Mouse (Mus musculus): ENCODE measurements around the gene Tpo. TPM values are rescaled to one million over a fixed set of nuclear protein-coding genes. Genes with fewer than 3 reads are reported as not detected.

Gene Tpo
- polyA plus RNA-seq, 1 experiment from 2014 or later: 0.14 TPM

- Histone ChIP-seq H3K36me3 (ENCODE audit: control insufficient read depth, insufficient read depth, low read length) (no peaks in the 10 kb centered on the region), H3K4me1 (ENCODE audit: control insufficient read depth, insufficient read depth, low read length) (peaks cover 11% of the 10 kb centered on the region), H3K27ac (replicated peaks; ENCODE audit: low read depth, low read length) (peak overlapping the region; percentile 45; the same call in 1 of the 2 replicates), H3K4me2 (ENCODE audit: low read length) (no peak overlapping the region), H3K4me3 (replicated peaks; ENCODE audit: low read depth, low read length) (no peak overlapping the region), H3K9ac (replicated peaks; ENCODE audit: low read length) (no peak overlapping the region), H3K27me3 (ENCODE audit: control insufficient read depth, insufficient read depth, low read length) (no peaks in the 10 kb centered on the region), H3K9me3 (ENCODE audit: control insufficient read depth, low read length) (no peaks in the 10 kb centered on the region)
- ATAC-seq (ENCODE audit: low FRiP score, low TSS enrichment) (peak; percentile 74), DNase-seq (peak; percentile 54)
- 19% methylated on average over 4 of the region's 4 CpGs for WGBS
Measured at GRCm38 (mm10) chr12:30036569-30037055, 95.8 kb downstream of the Tpo start.

GRCm38 (mm10) chr12:30035841-30036568 lies 96.4 kb downstream of the Tpo start:
- H3K27ac ChIP-seq (replicated peaks; ENCODE audit: low read depth, low read length): peak overlapping the region; percentile 45; the same call in 1 of the 2 replicates
- no peaks in the 10 kb centered on the region for H3K36me3 ChIP-seq (ENCODE audit: control insufficient read depth, insufficient read depth, low read length)
- H3K4me1 ChIP-seq (ENCODE audit: control insufficient read depth, insufficient read depth, low read length): peaks cover 11% of the 10 kb centered on the region
- ATAC-seq (ENCODE audit: low FRiP score, low TSS enrichment) (no peak; the same call in 1 of the 2 replicates), DNase-seq (no peak)
- no peaks in the 10 kb centered on the region for H3K9me3 ChIP-seq (ENCODE audit: control insufficient read depth, low read length)
- no peak overlapping the region for H3K4me2 ChIP-seq (ENCODE audit: low read length)
- no peaks in the 10 kb centered on the region for H3K27me3 ChIP-seq (ENCODE audit: control insufficient read depth, insufficient read depth, low read length)
- H3K4me3 ChIP-seq (replicated peaks; ENCODE audit: low read depth, low read length): no peak overlapping the region
- no peak overlapping the region for H3K9ac ChIP-seq (replicated peaks; ENCODE audit: low read length)

DNA sequence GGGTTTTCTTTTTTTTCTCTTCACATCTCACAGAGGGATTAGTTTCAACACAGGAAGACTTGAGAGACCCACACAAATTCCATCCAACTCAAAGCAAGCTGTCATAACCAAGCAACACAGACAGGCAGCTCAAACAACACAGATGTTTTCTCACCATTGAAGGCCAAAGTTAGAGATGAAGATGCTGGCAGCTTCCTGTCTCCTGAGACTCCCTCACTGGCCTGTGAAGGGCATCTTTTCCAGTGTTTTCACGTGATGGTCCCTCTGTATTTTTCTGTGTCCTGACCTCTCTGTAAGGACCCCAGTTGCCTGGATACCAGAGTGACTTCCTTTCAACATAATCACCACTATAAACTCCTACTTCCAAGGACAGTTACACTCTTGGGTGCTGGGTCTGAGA lies 97.0 kb downstream of the Tpo start:
- Histone ChIP-seq H3K36me3 (ENCODE audit: control insufficient read depth, insufficient read depth, low read length) (no peaks in the 10 kb centered on the region), H3K27ac (replicated peaks; ENCODE audit: low read depth, low read length) (no peak overlapping the region), H3K4me3 (replicated peaks; ENCODE audit: low read depth, low read length) (no peak overlapping the region), H3K4me2 (ENCODE audit: low read length) (no peak overlapping the region), H3K9ac (replicated peaks; ENCODE audit: low read length) (no peak overlapping the region), H3K27me3 (ENCODE audit: control insufficient read depth, insufficient read depth, low read length) (no peaks in the 10 kb centered on the region), H3K9me3 (ENCODE audit: control insufficient read depth, low read length) (no peaks in the 10 kb centered on the region), H3K4me1 (ENCODE audit: control insufficient read depth, insufficient read depth, low read length) (peaks cover 11% of the 10 kb centered on the region)
- no peak for ATAC-seq (ENCODE audit: low FRiP score, low TSS enrichment)
- 23% methylated on average over 1 of the region's 1 CpGs for WGBS
- DNase-seq: no peak

DNA sequence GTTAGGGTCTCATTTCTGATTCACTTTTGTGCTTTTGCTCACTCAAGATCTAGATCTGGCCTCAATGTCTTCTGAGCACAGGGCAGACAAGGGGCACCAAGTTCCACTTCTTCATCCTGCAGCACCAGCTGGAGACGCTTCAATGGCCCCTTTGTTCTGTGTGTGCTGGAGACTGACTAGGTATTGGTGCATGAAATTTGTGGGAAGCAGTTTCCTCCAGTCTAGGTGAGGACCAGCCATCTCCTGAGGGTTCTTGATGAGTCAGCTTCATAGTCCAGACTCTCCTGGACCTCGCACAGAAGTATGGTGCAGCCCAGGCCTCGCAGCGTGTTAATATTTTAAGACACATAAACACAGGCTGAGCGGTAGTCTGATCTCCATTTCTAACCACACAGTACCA lies 97.7 kb downstream of the Tpo start:
- Histone ChIP-seq H3K9me3 (ENCODE audit: control insufficient read depth, low read length) (no peaks in the 10 kb centered on the region), H3K4me2 (ENCODE audit: low read length) (no peak overlapping the region), H3K27ac (replicated peaks; ENCODE audit: low read depth, low read length) (no peak overlapping the region), H3K4me1 (ENCODE audit: control insufficient read depth, insufficient read depth, low read length) (peaks cover 11% of the 10 kb centered on the region), H3K36me3 (ENCODE audit: control insufficient read depth, insufficient read depth, low read length) (no peaks in the 10 kb centered on the region), H3K9ac (replicated peaks; ENCODE audit: low read length) (no peak overlapping the region), H3K4me3 (replicated peaks; ENCODE audit: low read depth, low read length) (no peak overlapping the region), H3K27me3 (ENCODE audit: control insufficient read depth, insufficient read depth, low read length) (no peaks in the 10 kb centered on the region)
- DNase-seq (no peak), ATAC-seq (ENCODE audit: low FRiP score, low TSS enrichment) (no peak)
- 86% methylated on average over 5 of the region's 5 CpGs for WGBS

DNA sequence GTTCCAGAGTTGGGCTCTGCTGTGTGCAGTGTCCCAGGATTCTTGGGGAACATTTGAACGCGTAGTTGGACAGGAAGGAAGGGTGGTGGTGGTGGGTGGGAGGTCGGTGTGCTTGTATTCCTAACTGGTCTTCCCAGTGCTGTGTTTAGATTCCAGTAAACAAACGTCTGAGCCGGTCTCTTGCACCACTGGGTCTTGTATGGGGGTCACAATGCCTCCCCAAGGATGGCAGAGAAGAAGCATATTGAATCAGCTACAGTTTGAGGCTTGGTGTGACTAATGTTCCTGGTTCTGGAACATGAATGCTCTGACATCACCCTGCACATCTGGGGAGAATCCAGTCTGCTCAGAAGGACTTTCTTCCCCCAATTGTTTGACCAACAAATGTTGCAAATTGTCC lies 101.9 kb downstream of the Tpo start:
- H3K4me2 ChIP-seq (ENCODE audit: low read length): no peak overlapping the region
- no peaks in the 10 kb centered on the region for H3K36me3 ChIP-seq (ENCODE audit: control insufficient read depth, insufficient read depth, low read length)
- no peak overlapping the region for H3K4me3 ChIP-seq (replicated peaks; ENCODE audit: low read depth, low read length)
- no peak for ATAC-seq (ENCODE audit: low FRiP score, low TSS enrichment)
- DNase-seq: no peak
- no peak overlapping the region for H3K9ac ChIP-seq (replicated peaks; ENCODE audit: low read length)
- H3K27me3 ChIP-seq (ENCODE audit: control insufficient read depth, insufficient read depth, low read length): no peaks in the 10 kb centered on the region
- WGBS: 84% methylated on average over 5 of the region's 5 CpGs
- H3K4me1 ChIP-seq (ENCODE audit: control insufficient read depth, insufficient read depth, low read length): peaks cover 3% of the 10 kb centered on the region; the same call in 1 of the 2 replicates
- H3K27ac ChIP-seq (replicated peaks; ENCODE audit: low read depth, low read length): no peak overlapping the region
- no peaks in the 10 kb centered on the region for H3K9me3 ChIP-seq (ENCODE audit: control insufficient read depth, low read length)

GRCm38 (mm10) chr12:30029111-30029510 lies 103.3 kb downstream of the Tpo start:
- Histone ChIP-seq H3K36me3 (ENCODE audit: control insufficient read depth, insufficient read depth, low read length) (no peaks in the 10 kb centered on the region), H3K4me2 (ENCODE audit: low read length) (no peak overlapping the region), H3K4me3 (replicated peaks; ENCODE audit: low read depth, low read length) (no peak overlapping the region), H3K27ac (replicated peaks; ENCODE audit: low read depth, low read length) (no peak overlapping the region), H3K4me1 (ENCODE audit: control insufficient read depth, insufficient read depth, low read length) (no peaks in the 10 kb centered on the region), H3K9ac (replicated peaks; ENCODE audit: low read length) (no peak overlapping the region), H3K27me3 (ENCODE audit: control insufficient read depth, insufficient read depth, low read length) (no peaks in the 10 kb centered on the region), H3K9me3 (ENCODE audit: control insufficient read depth, low read length) (no peaks in the 10 kb centered on the region)
- DNase-seq (no peak), ATAC-seq (ENCODE audit: low FRiP score, low TSS enrichment) (no peak)
- WGBS: 94% methylated on average over 1 of the region's 1 CpGs

GRCm38 (mm10) chr12:30027721-30028340 lies 104.6 kb downstream of the Tpo start:
- Histone ChIP-seq H3K36me3 (ENCODE audit: control insufficient read depth, insufficient read depth, low read length) (no peaks in the 10 kb centered on the region), H3K9ac (replicated peaks; ENCODE audit: low read length) (no peak overlapping the region), H3K27ac (replicated peaks; ENCODE audit: low read depth, low read length) (no peak overlapping the region), H3K4me1 (ENCODE audit: control insufficient read depth, insufficient read depth, low read length) (no peaks in the 10 kb centered on the region), H3K9me3 (ENCODE audit: control insufficient read depth, low read length) (no peaks in the 10 kb centered on the region), H3K27me3 (ENCODE audit: control insufficient read depth, insufficient read depth, low read length) (no peaks in the 10 kb centered on the region), H3K4me2 (ENCODE audit: low read length) (no peak overlapping the region), H3K4me3 (replicated peaks; ENCODE audit: low read depth, low read length) (no peak overlapping the region)
- ATAC-seq (ENCODE audit: low FRiP score, low TSS enrichment) (no peak), DNase-seq (no peak)
- WGBS: 89% methylated on average over 3 of the region's 3 CpGs

DNA sequence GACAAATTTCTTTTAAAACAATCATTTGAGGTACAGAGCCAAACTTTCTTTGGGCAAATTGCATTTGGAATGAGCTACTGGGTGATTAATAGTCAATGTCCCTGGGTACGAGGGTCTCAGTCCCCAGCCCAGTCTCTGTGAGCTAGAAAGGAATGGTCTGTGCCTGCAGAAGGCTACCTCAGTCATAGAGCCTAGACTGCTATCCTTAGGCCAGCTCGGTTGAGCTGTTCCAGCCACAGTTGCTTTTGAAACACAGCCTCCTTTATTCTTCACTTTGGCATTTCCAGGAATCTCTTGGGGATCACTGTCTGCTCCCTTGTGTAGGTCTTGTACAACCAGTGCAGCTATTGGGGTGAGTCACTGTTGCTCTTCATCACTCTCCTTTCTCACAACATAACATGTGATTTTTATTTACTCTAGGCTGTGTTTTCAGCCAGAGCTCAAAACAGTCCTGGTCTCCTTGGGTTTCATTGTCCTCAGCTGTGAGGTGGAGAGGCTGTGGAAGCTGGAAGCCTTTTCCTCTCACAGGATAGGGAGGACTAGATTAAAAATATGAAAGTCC lies 108.1 kb downstream of the Tpo start:
- Histone ChIP-seq H3K9me3 (ENCODE audit: control insufficient read depth, low read length) (no peaks in the 10 kb centered on the region), H3K27ac (replicated peaks; ENCODE audit: low read depth, low read length) (no peak overlapping the region), H3K4me2 (ENCODE audit: low read length) (no peak overlapping the region), H3K4me3 (replicated peaks; ENCODE audit: low read depth, low read length) (no peak overlapping the region), H3K4me1 (ENCODE audit: control insufficient read depth, insufficient read depth, low read length) (no peaks in the 10 kb centered on the region), H3K9ac (replicated peaks; ENCODE audit: low read length) (no peak overlapping the region), H3K36me3 (ENCODE audit: control insufficient read depth, insufficient read depth, low read length) (0 out of 2 replicates have a peak, but pooled peaks cover 5% of the 10 kb centered on the region), H3K27me3 (ENCODE audit: control insufficient read depth, insufficient read depth, low read length) (no peaks in the 10 kb centered on the region)
- no peak for ATAC-seq (ENCODE audit: low FRiP score, low TSS enrichment)
- DNase-seq: no peak
- whole genome bisulfite sequencing: 33% methylated on average over 2 of the region's 2 CpGs
